Mouse (Mus musculus) erythroblast, adult 5-6 weeks (primary cell): ENCODE results near the gene Dnajc13. TPM values are rescaled to one million over a fixed set of nuclear protein-coding genes. Genes with fewer than 3 reads are reported as not detected.

ENCODE experiments used
- ATAC-seq: replicated peaks from 2 replicates; pipeline ENCODE4 v1.8.0; 2016; ENCODE audit warnings: moderate number of reproducible peaks, mild to moderate bottlenecking, moderate TSS enrichment, inconsistent platforms; ENCODE audit not compliant: poor library complexity, low FRiP score, severe bottlenecking
- total RNA-seq, 2 experiments: library from RNA; stranded (forward) in 1 of 2; stranded (reverse) in 1 of 2; fragments of 150-400 nt in 1 of 2; fragments of 200-764, 138-1000 nt in 1 of 2; gene quantifications; 2 replicates each; pipeline versions ENCODE4 v1.2.3 to v1.2.4; 2015 to 2017; ENCODE audit warnings: low replicate concordance in 2 of 2

Gene Dnajc13
- total RNA-seq, 2 experiments from 2014 or later: 27.8 to 57.8 TPM

GRCm38 (mm10) chr9:104193900-104194299 is 68.8 kb downstream of the Dnajc13 start:
- no peak for ATAC-seq

GRCm38 (mm10) chr9:104193327-104193726 is 69.4 kb downstream of the Dnajc13 start:
- ATAC-seq: no peak

- no peak for ATAC-seq
Observed at GRCm38 (mm10) chr9:104192513-104192912, 70.2 kb downstream of the Dnajc13 start.

GRCm38 (mm10) chr9:104189657-104190056 is 73.1 kb downstream of the Dnajc13 start:
- no peak for ATAC-seq

- no peak for ATAC-seq
Observed at GRCm38 (mm10) chr9:104188704-104189103, 74.0 kb downstream of the Dnajc13 start.

- ATAC-seq: no peak
Observed at GRCm38 (mm10) chr9:104187028-104187427, 75.7 kb downstream of the Dnajc13 start.

- no peak for ATAC-seq
Observed at GRCm38 (mm10) chr9:104183181-104183580, 79.5 kb downstream of the Dnajc13 start.

- no peak for ATAC-seq
Observed at GRCm38 (mm10) chr9:104182328-104182727, 80.4 kb downstream of the Dnajc13 start.

- ATAC-seq: no peak
Observed at GRCm38 (mm10) chr9:104181626-104182025, 81.1 kb downstream of the Dnajc13 start.

GRCm38 (mm10) chr9:104180046-104180445 is 82.7 kb downstream of the Dnajc13 start:
- ATAC-seq: no peak

- ATAC-seq: no peak
Observed at GRCm38 (mm10) chr9:104172342-104172741, 90.4 kb downstream of the Dnajc13 start.

- ATAC-seq: no peak
Observed at GRCm38 (mm10) chr9:104171651-104172050, 91.1 kb downstream of the Dnajc13 start.

- ATAC-seq: no peak
Observed at GRCm38 (mm10) chr9:104169986-104170385, 92.7 kb downstream of the Dnajc13 start.

GRCm38 (mm10) chr9:104165926-104166325 is 96.8 kb downstream of the Dnajc13 start:
- no peak for ATAC-seq

- no peak for ATAC-seq
Observed at GRCm38 (mm10) chr9:104164194-104164593, 98.5 kb downstream of the Dnajc13 start.

GRCm38 (mm10) chr9:104161117-104161516 is 101.6 kb downstream of the Dnajc13 start:
- ATAC-seq: no peak

GRCm38 (mm10) chr9:104157291-104157690 is 105.4 kb downstream of the Dnajc13 start:
- no peak for ATAC-seq

- no peak for ATAC-seq
Observed at GRCm38 (mm10) chr9:104156506-104156905, 106.2 kb downstream of the Dnajc13 start.

GRCm38 (mm10) chr9:104155100-104155715 is 107.5 kb downstream of the Dnajc13 start:
- no peak for ATAC-seq

GRCm38 (mm10) chr9:104152121-104152520 is 110.6 kb downstream of the Dnajc13 start:
- no peak for ATAC-seq

- ATAC-seq: no peak
Observed at GRCm38 (mm10) chr9:104148969-104149368, 113.8 kb downstream of the Dnajc13 start.

GRCm38 (mm10) chr9:104146683-104147082 is 116.0 kb downstream of the Dnajc13 start:
- no peak for ATAC-seq
